Mouse (Mus musculus) megakaryocyte, embryonic 14.5 days (primary cell): ENCODE measurements around the gene Dact2. TPM values are rescaled to one million over a fixed set of nuclear protein-coding genes. Genes with fewer than 3 reads are reported as not detected.

Experiments used
- H3K27me3 ChIP-seq: replicated peaks from 2 replicates; pipeline ENCODE3; 2012; ENCODE audit warnings: inconsistent platforms
- H3K36me3 ChIP-seq: replicated peaks from 2 replicates; pipeline ENCODE3; 2012; ENCODE audit warnings: low read length, inconsistent platforms, mixed read lengths
- H3K4me1 ChIP-seq: 2 replicates; pipeline ENCODE4 v1.6.1; 2012; ENCODE audit warnings: inconsistent platforms
- H3K4me3 ChIP-seq: replicated peaks from 2 replicates; pipeline ENCODE3; 2012; ENCODE audit warnings: moderate library complexity, mild to moderate bottlenecking, inconsistent platforms
- H3K9me3 ChIP-seq: 2 replicates; pipeline ENCODE4 v1.6.1; 2012; ENCODE audit warnings: inconsistent platforms
- FLI1 ChIP-seq: IDR thresholded peaks from 2 replicates; pipeline ENCODE4 v1.6.1; 2012; ENCODE audit warnings: low read length, inconsistent platforms, mixed read lengths
- GATA1 ChIP-seq: IDR thresholded peaks from 3 replicates; pipeline ENCODE4 v1.6.1; 2012; ENCODE audit warnings: mixed read lengths, low read length, inconsistent platforms, borderline replicate concordance
- polyA plus RNA-seq: library from polyadenylated mRNA; stranded (reverse); fragments of >175 nt; gene quantifications from 2 replicates; pipeline ENCODE4 v1.2.3, GENCODE M21; 2012; ENCODE audit warnings: low replicate concordance; ENCODE audit not compliant: insufficient read depth

Dact2 gene
- polyA plus RNA-seq, 1 experiment = 0.19 TPM

DNA sequence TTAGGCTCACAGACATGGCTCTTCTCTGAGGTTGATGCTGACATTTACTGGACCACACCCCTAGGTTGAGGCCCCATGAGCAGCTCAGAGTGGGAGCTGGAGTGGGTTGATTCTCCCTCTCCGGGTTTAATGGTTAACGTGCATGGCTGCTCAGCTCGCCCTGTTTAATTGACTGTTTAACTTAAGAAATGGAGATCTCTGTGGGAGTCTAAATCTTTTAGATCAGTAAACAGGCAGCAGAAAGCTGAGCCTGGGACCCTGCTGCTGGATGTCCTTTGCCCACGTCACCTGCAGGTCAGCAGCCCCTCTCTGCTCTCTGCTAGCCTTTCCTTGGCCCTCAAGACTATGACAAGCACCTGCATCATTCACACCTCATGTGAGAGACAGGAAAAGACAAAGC lies 25.6 kb downstream of the Dact2 start:
- no peaks in the 10 kb centered on the region for H3K9me3 ChIP-seq
- no peak overlapping the region for H3K4me3 ChIP-seq
- peaks cover 34% of the 10 kb centered on the region for H3K4me1 ChIP-seq
- no peaks in the 10 kb centered on the region for H3K36me3 ChIP-seq
- TF ChIP-seq GATA1 (no peak), FLI1 (no peak)
- peaks cover 21% of the 10 kb centered on the region for H3K27me3 ChIP-seq

DNA sequence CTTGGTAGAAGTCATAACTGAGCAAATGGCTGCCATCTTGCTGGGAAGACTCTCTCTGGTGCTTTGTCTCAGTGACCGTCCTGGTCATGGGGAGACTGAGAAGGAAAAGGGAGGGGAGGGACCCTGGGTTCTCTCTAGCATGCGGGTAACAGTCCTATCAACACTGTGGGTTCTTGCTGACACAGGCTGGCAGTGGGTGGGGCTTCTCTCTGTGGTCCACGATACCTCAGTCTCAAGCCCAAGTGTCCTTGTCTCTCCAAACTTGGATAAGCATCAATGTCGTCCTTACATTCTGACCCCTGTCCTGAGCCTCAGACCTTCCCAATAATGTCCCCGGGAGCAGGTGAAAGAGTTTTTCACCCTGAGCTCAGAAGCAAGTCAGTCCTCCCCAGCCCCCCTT lies 26.1 kb downstream of the Dact2 start:
- no peak overlapping the region for H3K4me3 ChIP-seq
- no peaks in the 10 kb centered on the region for H3K36me3 ChIP-seq
- no peak for TF ChIP-seq GATA1
- TF ChIP-seq FLI1 = no peak
- H3K4me1 ChIP-seq = peaks cover 38% of the 10 kb centered on the region
- H3K9me3 ChIP-seq = no peaks in the 10 kb centered on the region
- peaks cover 18% of the 10 kb centered on the region for H3K27me3 ChIP-seq

DNA sequence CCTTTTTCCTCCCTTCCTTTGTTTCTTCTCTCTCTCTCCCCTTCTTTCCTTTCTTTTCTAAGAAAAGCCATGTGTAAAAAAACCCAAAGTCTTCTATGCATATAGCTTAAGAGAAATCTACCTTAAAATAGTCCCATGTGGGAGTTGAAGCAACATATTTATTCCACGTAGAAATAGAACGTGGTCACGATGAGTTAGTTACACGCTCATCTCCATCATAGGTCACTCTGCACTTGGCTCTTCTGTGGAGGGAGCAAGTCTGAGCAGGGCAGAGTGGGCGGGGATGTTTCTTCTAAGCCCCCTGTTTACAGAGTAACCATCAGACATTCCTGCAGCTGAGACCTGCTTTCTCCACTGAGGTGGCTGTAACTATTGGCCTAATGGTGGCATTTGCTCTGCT lies 27.1 kb downstream of the Dact2 start:
- Histone ChIP-seq H3K36me3 (no peaks in the 10 kb centered on the region), H3K27me3 (peaks cover 13% of the 10 kb centered on the region), H3K4me3 (no peak overlapping the region), H3K4me1 (peaks cover 48% of the 10 kb centered on the region), H3K9me3 (no peaks in the 10 kb centered on the region)
- TF ChIP-seq GATA1 (no peak), FLI1 (no peak)

DNA sequence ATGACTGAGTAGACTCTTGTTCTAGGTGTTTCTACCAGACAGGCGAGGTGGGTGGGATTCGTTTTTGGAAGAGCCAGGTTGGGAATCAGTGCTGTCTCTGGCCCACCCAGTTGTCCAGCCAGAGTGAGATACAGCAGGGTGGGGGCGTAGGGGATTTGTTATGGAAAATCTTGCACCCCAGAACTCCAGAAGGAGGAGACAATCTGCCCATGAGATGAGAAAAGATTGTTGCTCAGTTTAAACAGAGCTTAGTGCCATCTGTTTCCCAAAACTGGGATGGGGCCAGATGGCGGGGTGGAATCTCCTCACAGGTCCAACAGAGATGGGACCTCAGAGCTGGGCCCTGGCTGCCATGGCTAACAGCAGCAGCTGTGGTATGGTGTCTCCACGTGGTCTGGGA lies 28.4 kb downstream of the Dact2 start:
- H3K27me3 ChIP-seq = peaks cover 11% of the 10 kb centered on the region
- no peak for TF ChIP-seq GATA1
- no peak for TF ChIP-seq FLI1
- H3K4me3 ChIP-seq = no peak overlapping the region
- no peaks in the 10 kb centered on the region for H3K36me3 ChIP-seq
- peaks cover 56% of the 10 kb centered on the region for H3K4me1 ChIP-seq
- H3K9me3 ChIP-seq = no peaks in the 10 kb centered on the region

DNA sequence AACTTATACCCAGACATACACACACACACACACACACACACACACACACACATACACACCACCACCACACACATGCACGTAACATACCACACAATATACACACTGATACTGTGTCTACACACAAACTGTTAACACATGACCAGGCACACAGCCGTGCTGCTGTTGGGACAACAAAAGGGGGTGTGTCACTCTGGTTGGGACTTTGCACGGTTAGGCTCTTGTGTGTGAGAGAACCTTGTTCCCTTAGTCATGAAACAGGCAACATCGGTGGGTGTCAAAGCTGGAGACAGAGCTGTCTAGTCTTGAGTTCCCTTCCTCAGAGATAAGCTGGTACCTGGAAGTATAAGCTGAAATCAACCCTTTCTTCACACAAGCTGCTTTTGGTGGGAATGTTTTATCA lies 29.1 kb downstream of the Dact2 start:
- Histone ChIP-seq H3K9me3 (no peaks in the 10 kb centered on the region), H3K27me3 (peaks cover 11% of the 10 kb centered on the region), H3K4me3 (no peak overlapping the region), H3K36me3 (no peaks in the 10 kb centered on the region), H3K4me1 (peaks cover 56% of the 10 kb centered on the region)
- TF ChIP-seq GATA1 (no peak), FLI1 (no peak)

DNA sequence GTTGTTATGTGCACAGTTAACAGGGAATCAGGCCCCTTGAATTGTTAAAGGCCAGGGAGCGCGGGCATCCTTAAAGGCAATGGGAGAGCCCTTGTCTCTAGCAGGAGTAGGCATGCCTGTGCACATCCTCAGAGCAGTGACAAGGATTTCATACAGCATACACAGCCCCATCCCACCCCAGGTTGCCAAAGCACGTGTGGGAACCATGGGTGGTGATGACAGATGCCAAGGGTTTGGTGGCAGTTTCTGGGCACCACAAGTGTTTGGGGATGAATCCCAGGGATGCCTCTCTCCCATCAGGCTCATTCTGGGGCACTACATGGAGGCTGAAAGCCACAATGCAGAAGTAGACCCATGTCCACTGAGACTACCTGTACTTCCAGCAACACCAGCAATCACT lies 29.7 kb downstream of the Dact2 start:
- no peak for TF ChIP-seq GATA1
- no peak for TF ChIP-seq FLI1
- Histone ChIP-seq H3K36me3 (no peaks in the 10 kb centered on the region), H3K4me3 (no peak overlapping the region), H3K27me3 (peaks cover 10% of the 10 kb centered on the region), H3K9me3 (no peaks in the 10 kb centered on the region), H3K4me1 (peaks cover 59% of the 10 kb centered on the region)

DNA sequence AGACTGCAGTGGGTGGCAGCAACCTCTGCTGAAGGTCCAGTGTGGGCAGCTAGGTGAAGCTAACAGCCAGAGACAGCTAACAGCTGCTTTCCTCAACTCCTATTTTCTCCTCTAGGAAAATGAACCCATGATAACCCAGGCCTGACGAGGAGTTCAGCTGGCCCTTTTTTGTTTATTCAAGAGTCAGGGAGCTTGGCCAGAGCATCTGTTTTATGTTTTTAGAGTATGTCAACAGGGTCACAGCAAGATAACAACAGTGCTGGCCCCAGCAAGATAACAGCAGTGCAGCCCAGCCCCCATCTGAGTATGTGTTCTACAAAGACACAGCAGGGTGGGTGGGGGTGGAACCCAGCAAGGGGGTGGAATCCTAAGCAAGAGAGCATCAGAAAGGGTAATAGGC lies 30.6 kb downstream of the Dact2 start:
- peaks cover 2% of the 10 kb centered on the region for H3K27me3 ChIP-seq
- H3K9me3 ChIP-seq = no peaks in the 10 kb centered on the region

DNA sequence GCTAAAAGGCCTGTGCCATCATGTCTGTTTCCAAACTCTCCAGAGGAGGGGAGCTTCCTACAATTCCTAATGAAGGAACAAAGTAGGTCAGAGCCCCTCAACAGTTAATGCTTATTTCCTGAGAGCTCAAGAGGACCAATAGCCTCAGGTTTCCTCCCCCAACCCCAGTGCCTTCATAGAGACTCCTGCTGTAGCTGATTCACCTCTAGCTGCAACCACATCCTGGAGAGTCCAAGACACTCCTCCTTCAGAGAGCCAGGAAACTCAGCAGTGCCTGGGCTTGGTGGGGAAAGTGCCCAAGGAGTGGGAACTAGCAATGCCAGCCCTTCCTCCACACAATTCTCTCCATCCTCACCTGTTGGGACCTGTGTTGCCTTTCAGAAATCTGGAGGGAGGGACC lies 31.4 kb downstream of the Dact2 start:
- H3K27me3 ChIP-seq = no peaks in the 10 kb centered on the region
- TF ChIP-seq GATA1 = no peak
- no peak for TF ChIP-seq FLI1
- no peaks in the 10 kb centered on the region for H3K9me3 ChIP-seq
- peaks cover 52% of the 10 kb centered on the region for H3K4me1 ChIP-seq
- H3K36me3 ChIP-seq = no peaks in the 10 kb centered on the region
- peak overlapping the region; percentile 53 for H3K4me3 ChIP-seq

More for the DNA sequence above, 30.6 kb downstream of the Dact2 start:
- TF ChIP-seq FLI1 (no peak), GATA1 (no peak)
- Histone ChIP-seq H3K4me3 (no peak overlapping the region), H3K4me1 (peaks cover 52% of the 10 kb centered on the region), H3K36me3 (no peaks in the 10 kb centered on the region)

DNA sequence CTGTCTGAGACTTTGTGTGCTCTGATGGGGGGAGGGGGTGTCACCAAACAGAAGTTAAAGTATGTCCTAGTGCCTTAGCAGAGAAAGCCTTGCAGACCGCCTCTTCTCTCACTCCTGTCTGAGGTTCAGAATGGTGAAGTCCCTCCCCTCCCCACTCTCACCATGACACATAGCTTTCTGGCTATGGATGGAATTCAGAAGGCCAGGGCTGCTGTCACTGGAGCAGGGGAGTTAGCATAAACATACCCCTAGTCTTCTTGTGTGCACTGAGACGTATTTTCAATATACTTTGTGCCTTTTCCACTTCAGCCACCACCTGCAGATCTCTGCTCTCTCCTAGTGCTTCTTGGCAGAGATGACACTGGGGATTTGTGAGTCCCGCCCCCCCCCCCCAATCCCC lies 31.9 kb downstream of the Dact2 start:
- Histone ChIP-seq H3K4me1 (peaks cover 53% of the 10 kb centered on the region), H3K9me3 (no peaks in the 10 kb centered on the region), H3K4me3 (peak overlapping the region; percentile 18), H3K36me3 (no peaks in the 10 kb centered on the region), H3K27me3 (no peaks in the 10 kb centered on the region)
- no peak for TF ChIP-seq GATA1
- TF ChIP-seq FLI1 = no peak

DNA sequence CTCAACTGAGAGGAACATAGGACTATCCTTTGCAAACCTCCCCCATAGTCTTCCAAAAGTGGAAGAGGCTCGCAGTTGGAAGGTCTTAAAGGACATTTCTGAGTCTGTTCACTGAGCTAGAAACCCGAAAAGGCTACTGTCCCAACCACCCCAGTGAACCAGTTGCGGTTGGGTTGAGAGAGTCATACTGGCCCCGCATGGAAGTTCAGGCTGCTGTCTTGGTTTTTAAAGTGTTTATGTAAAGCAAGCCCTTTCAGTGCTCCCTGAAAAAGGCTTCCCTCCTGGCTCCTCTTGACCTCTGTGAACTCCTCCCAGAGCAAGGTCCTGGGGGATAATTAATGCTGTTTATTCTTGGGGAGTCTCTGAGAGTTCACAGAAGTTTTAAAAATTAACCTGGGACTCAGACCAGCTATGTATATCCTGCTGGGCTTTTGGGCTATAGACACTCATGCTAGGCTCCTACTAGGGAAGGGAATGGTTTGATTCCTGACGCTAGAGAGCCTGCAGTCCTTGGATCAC lies 33.1 kb downstream of the Dact2 start:
- TF ChIP-seq GATA1 (no peak), FLI1 (no peak)
- no peak overlapping the region for H3K4me3 ChIP-seq
- no peaks in the 10 kb centered on the region for H3K9me3 ChIP-seq
- H3K36me3 ChIP-seq = no peaks in the 10 kb centered on the region
- H3K27me3 ChIP-seq = no peaks in the 10 kb centered on the region
- peaks cover 62% of the 10 kb centered on the region for H3K4me1 ChIP-seq

DNA sequence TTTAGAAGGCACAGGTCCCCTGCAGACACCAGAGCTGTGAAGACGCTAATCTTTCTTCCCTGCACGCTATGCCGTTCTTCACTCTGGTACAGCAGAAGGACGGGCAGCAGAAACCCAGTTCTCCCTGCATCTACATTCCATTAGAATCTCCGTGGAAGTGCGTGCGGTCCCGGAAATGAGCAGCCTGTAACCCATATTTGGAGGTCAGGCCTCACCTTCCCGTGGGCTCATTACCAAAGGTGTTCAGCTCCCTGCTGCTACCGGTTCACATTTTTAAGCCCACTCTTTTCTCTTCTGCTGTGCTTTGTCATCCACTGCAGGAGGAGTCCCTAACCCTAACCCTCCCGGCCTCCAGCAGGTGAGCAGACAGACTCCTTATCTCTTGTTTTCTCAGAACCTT lies 34.7 kb downstream of the Dact2 start:
- no peak overlapping the region for H3K4me3 ChIP-seq
- H3K27me3 ChIP-seq = no peaks in the 10 kb centered on the region
- H3K4me1 ChIP-seq = peaks cover 63% of the 10 kb centered on the region
- no peaks in the 10 kb centered on the region for H3K36me3 ChIP-seq
- no peaks in the 10 kb centered on the region for H3K9me3 ChIP-seq
- TF ChIP-seq GATA1 (no peak), FLI1 (no peak)
